Mouse (Mus musculus) liver, embryonic 16.5 days (tissue): ENCODE measurements at regions not wholly inside any gene's neighbourhood (a gene's known extent, or its start where the extent isn't known, plus 50 kb on each side); places are given as distances from the start of the nearest gene placed in this dataset.
"Not testable (repeated sequence)": the region's sequence is repeated elsewhere in the genome, so short reads cannot be mapped to it uniquely, and the experiment has no call there.

ENCODE experiments used
- ATAC-seq: fragments of 200-750 bp; cut with Nextera tagmentation; 2 replicates; pipeline ENCODE4 v1.8.0; 2017; ENCODE audit warnings: low read depth, mild to moderate bottlenecking, moderate number of reproducible peaks, moderate library complexity
- H3K27ac ChIP-seq: fragments of 300-500 bp; sonication (generic); 2 replicates; pipeline ENCODE4 v1.5.1; 2014; ENCODE audit warnings: mild to moderate bottlenecking, low read length
- H3K27me3 ChIP-seq: fragments of 300-500 bp; sonication (generic); 2 replicates; pipeline ENCODE4 v1.6.1; 2014; ENCODE audit warnings: low read depth, low read length, mixed read lengths; ENCODE audit not compliant: control insufficient read depth, insufficient read depth
- H3K36me3 ChIP-seq: fragments of 300-500 bp; sonication (generic); 2 replicates; pipeline ENCODE4 v1.6.1; 2014; ENCODE audit warnings: mild to moderate bottlenecking; ENCODE audit not compliant: control insufficient read depth, insufficient read depth
- H3K4me1 ChIP-seq: fragments of 300-500 bp; sonication (generic); 2 replicates; pipeline ENCODE4 v1.6.1; 2014; ENCODE audit warnings: low read depth, low read length, mixed read lengths; ENCODE audit not compliant: control insufficient read depth
- H3K4me2 ChIP-seq: fragments of 300-500 bp; sonication (generic); 2 replicates; pipeline ENCODE4 v1.6.1; 2014; ENCODE audit warnings: low read depth, low read length, mixed read lengths
- H3K4me3 ChIP-seq: fragments of 300-500 bp; sonication (generic); 2 replicates; pipeline ENCODE4 v1.5.1; 2014; ENCODE audit warnings: low read depth, mild to moderate bottlenecking, low read length
- H3K9ac ChIP-seq: fragments of 300-500 bp; sonication (generic); 2 replicates; pipeline ENCODE4 v1.6.1; 2014; ENCODE audit warnings: low read depth, low read length
- H3K9me3 ChIP-seq: fragments of 300-500 bp; sonication (generic); replicated peaks from 2 replicates; pipeline ENCODE4 v1.6.1; 2016; ENCODE audit warnings: low read length; ENCODE audit not compliant: control insufficient read depth
- WGBS: fragments of 180-500 bp; shearing (Covaris S2); extraction: QIAGEN DNeasy Blood & Tissue Kit; methylation state at CpG from one replicate; pipeline ENCODE4 v1.1.7; 2014; ENCODE audit not compliant: insufficient replicate concordance; 5-methylcytosine and 5-hydroxymethylcytosine counted together

GRCm38 (mm10) chr12:114406206-114406605, 862.5 kb downstream of the Adam6a start:
- H3K9ac ChIP-seq = no peak overlapping the region
- no peak overlapping the region for H3K4me2 ChIP-seq
- 26% methylated on average over 2 of the region's 2 CpGs for WGBS
- no peaks in the 10 kb centered on the region for H3K36me3 ChIP-seq
- no peaks in the 10 kb centered on the region for H3K9me3 ChIP-seq
- ATAC-seq = no peak
- no peak overlapping the region for H3K4me3 ChIP-seq
- no peaks in the 10 kb centered on the region for H3K27me3 ChIP-seq
- H3K4me1 ChIP-seq = no peaks in the 10 kb centered on the region
- no peak overlapping the region for H3K27ac ChIP-seq

DNA sequence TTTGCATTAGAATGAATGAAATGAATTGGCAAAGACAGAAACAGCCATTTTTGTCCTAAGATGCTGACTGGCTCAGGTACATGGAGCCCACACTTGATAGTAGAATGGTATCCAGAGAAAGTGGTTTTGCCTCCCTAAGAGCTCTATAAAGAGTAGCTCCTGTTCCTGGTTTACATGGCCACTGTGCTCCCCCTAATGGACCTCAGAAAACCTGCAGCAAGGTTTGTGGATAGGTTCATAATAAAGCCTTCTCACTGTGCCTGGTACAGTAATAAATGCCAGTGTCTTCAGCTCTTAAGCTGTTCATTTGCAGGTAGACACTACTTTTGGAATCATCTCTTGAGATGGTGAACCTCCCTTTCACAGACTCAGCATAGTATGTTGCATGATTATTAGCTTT, 890.8 kb downstream of the Adam6a start:
- no peak overlapping the region for H3K4me3 ChIP-seq
- H3K9me3 ChIP-seq = no peaks in the 10 kb centered on the region
- H3K4me1 ChIP-seq = no peaks in the 10 kb centered on the region
- H3K9ac ChIP-seq = no peak overlapping the region
- H3K27me3 ChIP-seq = no peaks in the 10 kb centered on the region
- H3K36me3 ChIP-seq = no peaks in the 10 kb centered on the region
- H3K4me2 ChIP-seq = no peak overlapping the region
- no peak overlapping the region for H3K27ac ChIP-seq
- no peak for ATAC-seq

DNA sequence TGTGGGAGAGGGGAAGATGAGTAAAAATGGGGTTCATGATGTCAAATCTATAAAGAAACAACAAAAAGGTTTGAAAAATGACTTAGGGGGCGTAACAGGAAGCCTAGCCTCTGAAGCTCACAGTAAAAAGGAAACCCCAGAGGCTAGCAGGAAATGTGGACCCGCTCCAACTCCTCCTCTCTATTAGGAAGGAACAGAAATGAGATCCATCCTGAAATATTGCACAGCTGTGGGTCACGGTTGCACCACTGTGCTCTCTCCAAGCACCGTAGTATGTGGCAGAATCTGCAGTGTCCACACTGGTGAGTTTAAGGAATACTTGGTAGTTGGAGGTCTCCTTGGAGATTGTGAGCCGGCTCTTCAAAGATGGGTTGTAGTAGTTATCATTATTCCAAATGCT, 918.3 kb downstream of the Adam6a start:
- Histone ChIP-seq H3K4me1 (no peaks in the 10 kb centered on the region), H3K27me3 (no peaks in the 10 kb centered on the region), H3K9ac (no peak overlapping the region), H3K9me3 (no peaks in the 10 kb centered on the region; the same call in 1 of the 2 replicates), H3K36me3 (no peaks in the 10 kb centered on the region), H3K4me2 (no peak overlapping the region), H3K4me3 (no peak overlapping the region), H3K27ac (no peak overlapping the region)
- 48% methylated on average over 5 of the region's 5 CpGs for WGBS
- no peak for ATAC-seq

GRCm38 (mm10) chr12:114462566-114462965, 918.9 kb downstream of the Adam6a start:
- no peaks in the 10 kb centered on the region for H3K4me1 ChIP-seq
- no peak overlapping the region for H3K9ac ChIP-seq
- H3K4me3 ChIP-seq = no peak overlapping the region
- H3K9me3 ChIP-seq = no peaks in the 10 kb centered on the region; the same call in 1 of the 2 replicates
- ATAC-seq = no peak
- no peak overlapping the region for H3K27ac ChIP-seq
- no peak overlapping the region for H3K4me2 ChIP-seq
- H3K36me3 ChIP-seq = no peaks in the 10 kb centered on the region
- H3K27me3 ChIP-seq = no peaks in the 10 kb centered on the region

- Histone ChIP-seq H3K36me3 (no peaks in the 10 kb centered on the region), H3K9ac (no peak overlapping the region), H3K27me3 (no peaks in the 10 kb centered on the region), H3K4me1 (no peaks in the 10 kb centered on the region), H3K4me2 (no peak overlapping the region), H3K9me3 (no peaks in the 10 kb centered on the region), H3K27ac (no peak overlapping the region), H3K4me3 (no peak overlapping the region)
- no peak for ATAC-seq
- WGBS = 53% methylated on average over 2 of the region's 2 CpGs
Observed at GRCm38 (mm10) chr12:114468857-114469256, 925.1 kb downstream of the Adam6a start.

DNA sequence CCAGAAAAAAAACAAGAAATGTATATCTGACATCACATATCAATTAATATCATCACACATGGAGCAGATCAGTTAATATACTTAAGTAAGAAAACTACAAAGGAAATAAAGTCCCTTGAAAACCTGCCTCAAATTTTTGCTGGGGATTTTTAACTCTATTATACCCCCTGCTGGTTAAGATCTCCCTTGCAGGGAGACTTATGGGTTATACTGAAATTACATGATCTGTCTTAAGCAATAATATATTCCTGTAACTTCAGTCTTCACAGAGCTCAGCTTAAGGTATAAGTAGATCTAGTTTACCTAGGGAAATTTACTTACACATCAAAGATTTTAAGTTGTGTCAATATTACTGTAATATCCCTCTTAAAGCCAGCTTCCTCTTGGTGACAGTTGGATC, 929.0 kb downstream of the Adam6a start:
- H3K9ac ChIP-seq, H3K36me3 ChIP-seq, H3K27ac ChIP-seq, H3K4me2 ChIP-seq, H3K27me3 ChIP-seq, H3K9me3 ChIP-seq, H3K4me1 ChIP-seq, H3K4me3 ChIP-seq, ATAC-seq: not testable (repeated sequence)

GRCm38 (mm10) chr12:114478741-114479140, 935.0 kb downstream of the Adam6a start:
- 59% methylated on average over 3 of the region's 3 CpGs for WGBS
- no peak overlapping the region for H3K4me2 ChIP-seq
- no peaks in the 10 kb centered on the region for H3K4me1 ChIP-seq
- no peak for ATAC-seq
- no peak overlapping the region for H3K27ac ChIP-seq
- H3K9ac ChIP-seq = no peak overlapping the region
- H3K27me3 ChIP-seq = no peaks in the 10 kb centered on the region
- H3K9me3 ChIP-seq = no peaks in the 10 kb centered on the region
- no peak overlapping the region for H3K4me3 ChIP-seq
- no peaks in the 10 kb centered on the region for H3K36me3 ChIP-seq

DNA sequence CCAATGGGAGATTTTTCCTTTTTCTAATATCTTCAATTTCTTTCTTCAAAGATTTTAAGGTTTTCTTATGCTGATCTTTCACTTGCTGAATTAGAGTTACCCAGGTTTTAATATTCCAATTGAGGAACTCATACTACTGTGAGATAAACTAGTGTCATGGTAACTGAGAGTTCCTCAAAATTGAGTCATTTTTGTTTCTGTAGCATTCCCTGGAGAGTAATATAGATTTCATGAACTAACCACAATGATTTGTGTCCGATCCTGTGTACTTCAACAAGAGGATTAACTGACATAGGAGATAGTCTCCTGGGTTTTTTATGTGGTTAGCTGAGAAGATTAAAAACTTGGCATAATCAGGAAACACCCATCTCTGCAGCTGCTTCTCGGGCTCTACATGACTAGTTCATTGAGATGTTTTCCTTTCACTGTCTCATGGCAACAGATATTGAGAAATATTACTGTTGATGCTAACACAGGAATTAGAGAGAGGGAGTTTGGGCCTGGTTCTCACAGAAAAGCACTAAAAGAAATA, 949.9 kb downstream of the Adam6a start:
- not testable (repeated sequence) for H3K4me1 ChIP-seq, H3K9ac ChIP-seq, ATAC-seq, H3K4me3 ChIP-seq, H3K36me3 ChIP-seq, H3K27ac ChIP-seq, H3K9me3 ChIP-seq, H3K27me3 ChIP-seq, H3K4me2 ChIP-seq
- WGBS = 35% methylated on average over 2 of the region's 2 CpGs

DNA sequence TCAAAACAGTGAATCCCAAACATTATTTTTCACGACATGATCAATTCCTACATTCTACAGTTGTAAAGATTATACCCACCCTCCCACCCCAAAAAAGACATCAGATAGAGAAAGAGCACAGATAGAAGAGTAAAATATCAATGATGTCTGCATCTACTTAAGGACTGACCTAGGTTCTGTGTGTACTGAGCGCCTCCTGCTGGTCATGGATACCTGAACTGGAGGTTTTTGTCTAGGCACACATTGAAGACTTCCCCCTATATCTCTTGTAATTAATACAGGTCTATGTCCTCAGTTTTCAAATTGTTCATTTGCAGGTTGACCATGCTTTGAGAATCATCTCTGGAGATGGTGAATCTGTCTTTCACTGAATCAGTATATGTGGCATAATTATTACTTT, 952.0 kb downstream of the Adam6a start:
- Histone ChIP-seq H3K4me1 (no peaks in the 10 kb centered on the region), H3K9me3 (no peaks in the 10 kb centered on the region), H3K27me3 (no peaks in the 10 kb centered on the region), H3K27ac (no peak overlapping the region), H3K4me3 (no peak overlapping the region), H3K9ac (no peak overlapping the region), H3K4me2 (no peak overlapping the region), H3K36me3 (no peaks in the 10 kb centered on the region)
- 25% methylated on average over 2 of the region's 2 CpGs for WGBS
- no peak for ATAC-seq

GRCm38 (mm10) chr12:114513143-114513542, 969.4 kb downstream of the Adam6a start:
- H3K27ac ChIP-seq = no peak overlapping the region
- H3K4me1 ChIP-seq = no peaks in the 10 kb centered on the region
- H3K9ac ChIP-seq = no peak overlapping the region
- WGBS = 61% methylated on average over 2 of the region's 2 CpGs
- no peaks in the 10 kb centered on the region for H3K9me3 ChIP-seq
- H3K4me2 ChIP-seq = no peak overlapping the region
- no peak for ATAC-seq
- H3K36me3 ChIP-seq = no peaks in the 10 kb centered on the region
- no peaks in the 10 kb centered on the region for H3K27me3 ChIP-seq
- H3K4me3 ChIP-seq = no peak overlapping the region
